Mouse (Mus musculus) brain, embryonic 14.5 days (tissue): ENCODE data around the gene Etl4.

Source experiments
- CTCF ChIP-seq: fragments of 200-500 bp; IDR thresholded peaks from 2 replicates; pipeline ENCODE4 v1.5.1; 2012; ENCODE audit warnings: inconsistent platforms, mild to moderate bottlenecking, moderate library complexity, borderline replicate concordance; ENCODE audit not compliant: insufficient read depth, insufficient read length; ENCODE audit errors: extremely low read depth
- POLR2A ChIP-seq: fragments of 200-500 bp; IDR thresholded peaks from 2 replicates; pipeline ENCODE4 v1.6.1; 2012; ENCODE audit warnings: mild to moderate bottlenecking, inconsistent platforms, borderline replicate concordance; ENCODE audit not compliant: poor library complexity, insufficient read depth, insufficient read length, severe bottlenecking; ENCODE audit errors: extremely low read depth

- TF ChIP-seq POLR2A (no peak), CTCF (no peak)
Observed at GRCm38 (mm10) chr2:20291741-20292110, 382.1 kb downstream of the Etl4 start.
